Mouse (Mus musculus) bone marrow macrophage, adult 2 months (primary cell): ENCODE measurements around the gene Exosc9.

Source experiments
- CTCF ChIP-seq: IDR thresholded peaks from 2 replicates; pipeline ENCODE4 v1.5.1; 2012; ENCODE audit warnings: low read depth, mild to moderate bottlenecking, low read length, moderate library complexity
- POLR2A ChIP-seq: IDR thresholded peaks from 2 replicates; pipeline ENCODE4 v1.6.1; 2012; ENCODE audit warnings: mild to moderate bottlenecking, low read depth, low read length, borderline replicate concordance

GRCm38 (mm10) chr3:36598811-36599210, 46.4 kb downstream of the Exosc9 start:
- no peak for TF ChIP-seq CTCF
- TF ChIP-seq POLR2A = no peak
